Mouse (Mus musculus): ENCODE results near the gene Pxn.
"Not testable (repeated sequence)": the region's sequence is repeated elsewhere in the genome, so short reads cannot be mapped to it uniquely, and the experiment has no call there.

Pxn gene

DNA sequence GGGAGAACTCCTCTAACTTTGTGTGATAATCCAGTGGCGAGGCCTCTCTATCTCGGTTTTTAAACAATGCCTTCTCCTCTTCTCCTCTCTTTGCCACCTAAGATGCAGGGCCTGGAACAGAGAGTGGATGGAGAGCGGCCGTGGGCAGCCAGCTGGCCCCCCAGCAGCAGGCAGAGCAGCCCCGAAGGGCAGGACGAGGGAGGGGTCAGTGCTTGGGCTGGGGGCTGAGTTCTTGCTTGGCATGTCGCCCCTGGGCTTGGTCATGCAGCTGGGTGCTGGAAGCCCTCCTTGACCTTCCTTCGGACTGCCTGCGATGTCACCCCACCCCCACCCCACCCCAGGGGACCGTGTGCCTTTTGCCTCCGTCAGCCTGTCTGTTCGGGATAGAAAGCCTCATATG lies 44.9 kb downstream of the Pxn start:
- DNase-seq (ENCODE audit: low spot score in 2 of 2), result no peak

- no peak for DNase-seq (ENCODE audit: low spot score in 2 of 2)
Observed at GRCm38 (mm10) chr5:115551799-115552198, 45.3 kb downstream of the Pxn start.

DNA sequence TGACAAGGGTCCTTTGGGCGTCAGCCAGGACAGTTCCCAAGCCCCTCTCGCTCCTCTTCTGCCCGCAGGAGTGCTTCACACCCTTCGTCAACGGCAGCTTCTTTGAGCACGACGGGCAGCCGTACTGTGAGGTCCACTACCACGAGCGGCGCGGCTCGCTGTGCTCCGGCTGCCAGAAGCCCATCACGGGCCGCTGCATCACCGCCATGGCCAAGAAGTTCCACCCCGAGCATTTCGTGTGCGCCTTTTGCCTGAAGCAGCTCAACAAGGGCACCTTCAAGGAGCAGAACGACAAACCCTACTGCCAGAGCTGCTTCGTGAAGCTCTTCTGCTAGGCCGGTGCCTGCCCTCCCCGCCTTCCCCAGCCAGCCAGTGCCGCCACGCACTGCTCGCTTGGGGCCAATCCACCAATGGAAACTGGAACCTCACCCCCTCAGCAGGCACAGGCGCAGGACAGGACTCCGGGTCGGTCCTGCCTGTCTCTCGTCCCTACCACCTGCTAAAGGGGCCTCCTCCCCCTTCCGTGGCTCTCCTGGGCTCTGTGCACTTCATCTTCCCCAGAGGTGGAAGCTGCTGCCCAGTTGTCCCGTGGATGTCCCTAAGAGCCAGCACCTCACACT lies 47.4 kb downstream of the Pxn start:
- no peak for DNase-seq (ENCODE audit: low spot score in 2 of 2)

DNA sequence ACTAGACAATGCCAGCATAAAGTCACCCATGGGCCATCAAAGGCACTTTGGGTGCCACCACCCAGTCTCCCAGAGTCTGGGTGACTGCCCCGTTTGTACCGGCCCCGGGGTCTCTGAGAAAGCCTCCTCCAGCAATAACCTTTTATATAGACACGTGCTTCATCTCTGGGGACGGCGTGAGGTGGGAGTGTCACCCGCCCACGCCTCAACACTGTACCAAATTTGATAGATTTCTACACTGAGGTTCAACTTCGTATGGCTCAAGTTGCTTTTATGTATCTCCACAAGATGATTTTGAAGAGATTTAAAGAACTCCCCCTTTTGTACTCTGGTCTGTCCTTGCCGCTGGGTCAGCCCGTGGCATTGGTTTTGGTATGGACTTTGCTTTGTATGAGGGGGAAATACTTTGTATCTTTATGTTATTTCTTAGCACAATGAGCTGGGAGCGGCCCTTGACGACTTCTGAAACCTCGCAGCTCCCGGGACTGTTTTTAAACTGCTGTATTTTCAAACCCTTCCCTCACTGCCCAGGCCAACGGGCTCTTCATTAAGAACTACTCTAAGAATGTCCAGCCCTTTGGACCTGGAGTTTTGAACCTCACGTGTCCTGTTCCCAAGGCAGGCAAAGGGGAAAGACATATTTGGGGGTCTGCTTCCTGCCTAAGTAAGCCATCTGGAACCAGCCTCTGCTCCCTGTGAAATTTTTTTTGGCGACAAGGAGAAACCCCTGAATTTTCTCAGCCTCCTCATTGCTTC lies 48.2 kb downstream of the Pxn start:
- DNase-seq (ENCODE audit: low spot score in 2 of 2), result no peak

- DNase-seq (ENCODE audit: low spot score in 2 of 2), result peak in 1 of 2 experiments; percentile 50
Observed at GRCm38 (mm10) chr5:115556217-115556616, 49.7 kb downstream of the Pxn start.

DNA sequence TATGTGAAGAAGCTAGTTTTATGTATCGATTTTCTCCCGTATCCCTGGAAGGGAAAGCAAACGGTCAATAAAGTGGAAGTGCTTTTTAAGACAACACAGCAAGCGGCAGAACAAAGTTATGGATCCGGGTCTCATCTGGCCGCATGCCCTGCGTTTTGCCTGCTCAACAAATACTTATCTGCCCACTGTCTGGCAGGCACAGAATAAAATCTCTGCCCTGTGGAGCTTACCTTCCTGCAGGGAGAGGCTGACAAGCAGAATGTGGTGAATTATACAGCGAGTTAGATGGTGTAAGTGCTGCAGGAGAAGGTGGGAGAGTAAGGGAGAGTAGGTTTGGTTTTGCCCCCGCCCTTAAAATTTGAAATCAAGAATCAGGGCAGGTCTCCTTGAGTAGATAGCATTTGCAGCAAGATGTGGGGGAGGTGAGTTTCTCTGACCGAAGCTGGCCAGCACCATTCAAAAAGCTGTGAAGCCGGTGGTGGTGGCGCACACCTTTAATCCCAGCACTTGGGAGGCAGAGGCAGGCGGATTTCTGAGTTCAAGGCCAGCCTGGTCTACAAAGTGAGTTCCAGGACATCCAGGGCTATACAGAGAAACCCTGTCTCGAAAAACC lies 51.8 kb downstream of the Pxn start:
- no peak for DNase-seq (ENCODE audit: low spot score in 2 of 2)

GRCm38 (mm10) chr5:115559237-115560101 lies 53.0 kb downstream of the Pxn start, which contains the start of gene Rplp0:
TSS of gene Rplp0 (plus strand) at chr5:115559467.
- peak; percentile 99 to 100 for DNase-seq (ENCODE audit: low spot score in 2 of 2)

- no peak for DNase-seq (ENCODE audit: low spot score in 2 of 2)
Observed at GRCm38 (mm10) chr5:115560336-115560905, 53.9 kb downstream of the Pxn start.

GRCm38 (mm10) chr5:115563771-115564585 lies 57.5 kb downstream of the Pxn start:
- DNase-seq (ENCODE audit: low spot score in 2 of 2), result no peak

DNA sequence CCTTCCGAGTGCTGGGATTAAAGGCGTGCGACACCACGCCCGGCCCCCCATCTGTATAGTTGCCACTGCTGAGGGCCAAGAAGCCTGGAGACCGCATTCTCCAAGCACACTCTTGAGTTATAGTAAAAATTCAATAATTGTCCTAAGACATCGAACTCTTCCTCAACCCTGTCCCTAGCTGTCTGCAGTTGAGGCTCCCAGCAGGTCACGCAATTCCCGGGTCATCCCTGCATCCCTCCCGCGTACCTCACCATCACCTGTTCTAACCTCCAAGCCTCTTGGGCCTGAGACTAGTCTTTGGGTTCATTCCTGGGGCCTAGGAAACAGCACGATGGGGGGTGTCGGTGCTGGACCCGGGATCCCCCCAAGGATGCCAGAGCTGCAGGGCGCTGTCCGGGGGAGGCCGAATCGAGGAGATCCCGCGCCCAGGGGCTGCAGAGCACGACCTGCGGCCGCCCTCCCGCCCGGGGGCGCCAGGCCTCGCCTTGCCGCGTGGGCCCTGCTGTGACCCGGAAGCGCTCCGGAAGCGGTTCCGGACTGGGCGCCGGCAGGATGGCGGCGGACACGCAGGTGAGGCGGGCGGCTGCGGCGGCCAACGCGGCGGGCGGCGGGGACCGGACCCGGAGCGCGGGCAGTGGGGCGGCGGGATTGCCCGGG lies 58.4 kb downstream of the Pxn start, which contains the start of gene Gcn1l1:
TSS of gene Gcn1l1 (plus strand) at position 518 of the 657 bp plus-strand sequence.
- DNase-seq (ENCODE audit: low spot score in 2 of 2), result peak; percentile 68 to 77

- no peak for DNase-seq (ENCODE audit: low spot score in 2 of 2)
Observed at GRCm38 (mm10) chr5:115565403-115565802, 58.9 kb downstream of the Pxn start.

DNA sequence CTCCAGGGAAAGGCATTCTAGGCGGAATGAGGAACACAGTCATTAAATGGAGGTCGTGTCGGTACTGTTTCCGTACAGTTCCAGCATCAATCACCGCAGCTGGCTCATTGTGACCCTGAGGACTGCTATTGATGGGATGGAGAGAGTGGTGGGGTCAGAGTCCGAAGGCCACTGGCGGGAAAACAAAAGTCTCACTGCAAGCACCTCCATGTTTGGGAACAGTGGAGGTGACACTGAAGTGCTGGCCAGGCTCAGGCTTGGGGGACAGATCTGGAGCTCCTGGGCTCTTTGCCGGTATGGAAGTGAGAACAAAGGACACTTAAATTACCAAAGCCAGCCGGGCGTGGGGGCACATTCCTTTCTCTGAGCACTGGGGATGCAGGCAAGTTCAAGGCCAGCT lies 62.2 kb downstream of the Pxn start:
- DNase-seq (ENCODE audit: low spot score in 2 of 2), result no peak

DNA sequence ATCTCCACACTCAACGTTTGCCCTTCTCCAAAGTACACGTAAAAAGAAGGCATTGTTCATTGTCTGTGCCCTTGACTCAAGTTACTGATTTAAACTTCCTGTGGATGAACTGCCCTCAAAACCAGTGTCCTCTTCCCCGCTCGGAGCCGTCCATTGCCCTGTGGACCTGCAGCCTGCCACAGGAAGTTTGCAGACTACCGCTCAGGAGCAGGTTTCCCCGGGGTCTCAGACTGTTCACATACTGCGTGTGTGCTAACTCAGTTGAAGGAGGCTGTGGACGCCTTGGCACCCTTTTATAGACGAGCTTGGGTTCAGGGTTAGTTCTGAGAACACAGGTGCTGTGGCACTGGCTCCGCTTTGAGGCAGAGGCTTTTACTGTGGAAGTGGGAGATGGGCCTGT lies 62.8 kb downstream of the Pxn start:
- DNase-seq (ENCODE audit: low spot score in 2 of 2), result no peak

DNA sequence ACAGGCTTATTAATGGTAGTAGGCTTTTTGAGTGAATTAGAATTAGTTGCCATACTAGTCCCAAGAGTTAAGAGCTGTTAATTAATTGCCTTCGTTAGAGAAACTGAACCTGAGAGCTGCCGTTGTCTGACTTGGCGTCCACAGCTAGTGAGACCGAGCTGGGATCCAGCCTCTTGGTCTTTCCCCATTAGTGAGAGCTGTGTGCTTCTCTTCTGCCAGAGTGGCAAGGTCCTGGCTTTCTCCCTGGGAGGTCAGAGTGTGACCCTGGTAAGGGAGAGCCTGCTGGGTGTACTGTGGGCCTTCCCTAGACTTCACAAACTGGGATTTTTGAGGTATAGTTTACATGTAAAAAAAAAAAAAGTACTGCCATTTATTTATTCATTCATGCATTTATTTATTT lies 63.2 kb downstream of the Pxn start:
- no peak for DNase-seq (ENCODE audit: low spot score in 2 of 2)

- DNase-seq (ENCODE audit: low spot score in 2 of 2), result no peak
Observed at GRCm38 (mm10) chr5:115571086-115571485, 64.6 kb downstream of the Pxn start.

GRCm38 (mm10) chr5:115572679-115573535 lies 66.4 kb downstream of the Pxn start:
- peak in 1 of 2 experiments; percentile 23 for DNase-seq (ENCODE audit: low spot score in 2 of 2)

- DNase-seq (ENCODE audit: low spot score in 2 of 2), result no peak
Observed at GRCm38 (mm10) chr5:115574992-115575391, 68.5 kb downstream of the Pxn start.

GRCm38 (mm10) chr5:115577686-115578085 lies 71.2 kb downstream of the Pxn start:
- not testable (repeated sequence) for DNase-seq (ENCODE audit: low spot score in 2 of 2)

DNA sequence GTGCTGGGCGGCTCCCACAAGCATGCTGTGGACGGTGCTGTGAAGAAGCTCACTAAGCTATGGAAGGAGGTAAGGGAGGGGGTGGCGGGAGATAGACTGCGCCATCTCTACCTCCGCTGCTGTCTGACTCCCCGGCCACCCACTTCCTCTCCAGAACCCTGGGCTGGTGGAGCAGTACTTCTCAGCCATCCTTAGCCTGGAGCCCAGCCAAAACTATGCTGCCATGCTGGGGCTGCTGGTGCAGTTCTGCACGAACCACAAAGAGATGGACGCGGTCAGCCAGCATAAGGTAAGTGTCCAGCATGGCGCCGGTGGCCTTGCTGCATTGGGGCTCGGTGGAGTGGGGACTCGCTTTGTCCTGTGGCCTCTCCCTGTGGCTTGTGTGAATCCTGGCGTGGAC lies 72.4 kb downstream of the Pxn start:
- no peak for DNase-seq (ENCODE audit: low spot score in 2 of 2)

Measured in urinary bladder, adult 18-20 months (tissue).